Mouse (Mus musculus): ENCODE data around the gene Polr3gl.
"Not testable (repeated sequence)": the region's sequence is repeated elsewhere in the genome, so short reads cannot be mapped to it uniquely, and the experiment has no call there.

The Polr3gl gene

GRCm38 (mm10) chr3:96593790-96594560 lies at the start of gene Polr3gl:
TSS of gene Polr3gl (minus strand) at chr3:96594181.
- DNase-seq (ENCODE audit: low spot score): peak; percentile 95

GRCm38 (mm10) chr3:96639219-96639618 lies 45.2 kb upstream of the Polr3gl start:
- DNase-seq (ENCODE audit: low spot score): peak; percentile 29

- no peak for DNase-seq (ENCODE audit: low spot score)
Observed at GRCm38 (mm10) chr3:96636448-96636847, 42.5 kb upstream of the Polr3gl start.

- DNase-seq (ENCODE audit: low spot score): no peak
Observed at GRCm38 (mm10) chr3:96635906-96636305, 41.9 kb upstream of the Polr3gl start.

GRCm38 (mm10) chr3:96634928-96635879 lies 41.2 kb upstream of the Polr3gl start, which contains the start of the genes Pex11b and Gm42957:
TSS of gene Pex11b (plus strand) at chr3:96635376.
TSS of gene Gm42957 (plus strand) at chr3:96635474.
- peak; percentile 88 for DNase-seq (ENCODE audit: low spot score)

- DNase-seq (ENCODE audit: low spot score): no peak
Observed at GRCm38 (mm10) chr3:96634015-96634414, 40.0 kb upstream of the Polr3gl start.

GRCm38 (mm10) chr3:96632058-96632457 lies 38.1 kb upstream of the Polr3gl start:
- DNase-seq (ENCODE audit: low spot score): no peak

GRCm38 (mm10) chr3:96629729-96630600 lies 36.0 kb upstream of the Polr3gl start, which contains the start of gene Rbm8a:
TSS of gene Rbm8a (plus strand) at chr3:96629933.
- peak; percentile 96 for DNase-seq (ENCODE audit: low spot score)

GRCm38 (mm10) chr3:96623201-96623600 lies 29.2 kb upstream of the Polr3gl start:
- no peak for DNase-seq (ENCODE audit: low spot score)

- DNase-seq (ENCODE audit: low spot score): no peak
Observed at GRCm38 (mm10) chr3:96617941-96618340, 24.0 kb upstream of the Polr3gl start.

GRCm38 (mm10) chr3:96606618-96607017 lies 12.6 kb upstream of the Polr3gl start:
- DNase-seq (ENCODE audit: low spot score): no peak

- DNase-seq (ENCODE audit: low spot score): not testable (repeated sequence)
Observed at GRCm38 (mm10) chr3:96606007-96606406, 12.0 kb upstream of the Polr3gl start.

- no peak for DNase-seq (ENCODE audit: low spot score)
Observed at GRCm38 (mm10) chr3:96603311-96603710, 9.3 kb upstream of the Polr3gl start.

- no peak for DNase-seq (ENCODE audit: low spot score)
Observed at GRCm38 (mm10) chr3:96602704-96603084, 8.7 kb upstream of the Polr3gl start.

- no peak for DNase-seq (ENCODE audit: low spot score)
Observed at GRCm38 (mm10) chr3:96601941-96602703, 8.1 kb upstream of the Polr3gl start.

- DNase-seq (ENCODE audit: low spot score): peak; percentile 66
Observed at GRCm38 (mm10) chr3:96601251-96601787, 7.3 kb upstream of the Polr3gl start.

- DNase-seq (ENCODE audit: low spot score): peak; percentile 95
Observed at GRCm38 (mm10) chr3:96600639-96601250, 6.8 kb upstream of the Polr3gl start, which contains the start of gene Lix1l. TSS of gene Lix1l (plus strand) at chr3:96601149.

- DNase-seq (ENCODE audit: low spot score): no peak
Observed at GRCm38 (mm10) chr3:96599411-96599810, 5.4 kb upstream of the Polr3gl start.

GRCm38 (mm10) chr3:96599069-96599393 lies 5.0 kb upstream of the Polr3gl start:
- DNase-seq (ENCODE audit: low spot score): no peak
